Mouse (Mus musculus): Measurements from ENCODE around the gene F930015N05Rik.

- TF ChIP-seq CTCF (IDR thresholded peaks at IDR 0.05; ENCODE audit: borderline replicate concordance, insufficient read depth, low read depth, low read length) (no peak), POLR2A (IDR thresholded peaks at IDR 0.05; ENCODE audit: borderline replicate concordance, insufficient read depth, low read length) (no peak)
Measured at GRCm38 (mm10) chr11:64468737-64469136, 32.3 kb upstream of the F930015N05Rik start.

Measured in cerebellum, adult 2 months (tissue).